Mouse (Mus musculus) embryonic facial prominence, embryonic 11.5 days (tissue): ENCODE data around the gene Ifngr2. TPM values are rescaled to one million over a fixed set of nuclear protein-coding genes. Genes with fewer than 3 reads are reported as not detected.

Experiments used
- ATAC-seq: fragments of 200-750 bp; cut with Nextera tagmentation; replicated peaks from 2 replicates; pipeline ENCODE4 v1.8.0; 2017; ENCODE audit warnings: low read depth; ENCODE audit not compliant: insufficient number of reproducible peaks, low FRiP score, low TSS enrichment
- DNase-seq: peaks from one replicate; pipeline ENCODE4 v3.0.0-alpha.2; 2015; ENCODE audit warnings: low spot score
- H3K27ac ChIP-seq: fragments of 300-500 bp; sonication (generic); replicated peaks from 2 replicates; pipeline ENCODE4 v1.5.1; 2014; ENCODE audit warnings: mild to moderate bottlenecking, low read depth, low read length, control low read depth
- H3K27me3 ChIP-seq: fragments of 300-500 bp; sonication (generic); 2 replicates; pipeline ENCODE4 v1.6.1; 2014; ENCODE audit warnings: mild to moderate bottlenecking, low read length, moderate library complexity, mixed read lengths; ENCODE audit not compliant: control insufficient read depth, insufficient read depth
- H3K36me3 ChIP-seq: fragments of 300-500 bp; sonication (generic); replicated peaks from 2 replicates; pipeline ENCODE4 v1.6.1; 2014; ENCODE audit warnings: low read depth, mild to moderate bottlenecking, low read length, moderate library complexity, mixed read lengths; ENCODE audit not compliant: control insufficient read depth, insufficient read depth
- H3K4me1 ChIP-seq: fragments of 300-500 bp; sonication (generic); 2 replicates; pipeline ENCODE4 v1.6.1; 2014; ENCODE audit warnings: low read length, mixed read lengths; ENCODE audit not compliant: control insufficient read depth, insufficient read depth
- H3K4me2 ChIP-seq: fragments of 300-500 bp; sonication (generic); 2 replicates; pipeline ENCODE4 v1.6.1; 2014; ENCODE audit warnings: low read depth, mild to moderate bottlenecking, control low read depth, low read length, moderate library complexity
- H3K4me3 ChIP-seq: fragments of 300-500 bp; sonication (generic); 2 replicates; pipeline ENCODE4 v1.5.1; 2014; ENCODE audit warnings: low read depth, low read length, control low read depth
- H3K9ac ChIP-seq: fragments of 300-500 bp; sonication (generic); replicated peaks from 2 replicates; pipeline ENCODE4 v1.6.1; 2014; ENCODE audit warnings: mild to moderate bottlenecking, control low read depth, low read length
- H3K9me3 ChIP-seq: fragments of 300-500 bp; sonication (generic); replicated peaks from 2 replicates; pipeline ENCODE4 v1.6.1; 2016; ENCODE audit warnings: mild to moderate bottlenecking, low read length, inconsistent platforms, mixed read lengths; ENCODE audit not compliant: control insufficient read depth
- WGBS: fragments of 180-500 bp; shearing (Covaris S2); extraction: QIAGEN DNeasy Blood & Tissue Kit; methylation state at CpG from one replicate; pipeline ENCODE4 v1.1.7; 2014; 5-methylcytosine and 5-hydroxymethylcytosine counted together
- polyA plus RNA-seq: library from polyadenylated mRNA; unstranded; fragments of >200 nt; fragmentation: Nextera tagmentation; extraction: Ambion mirVana; gene quantifications from 2 replicates; pipeline ENCODE4 v1.2.1, GENCODE M21; 2014

The Ifngr2 gene
- polyA plus RNA-seq, 1 experiment from 2014 or later, result 41.4 TPM

DNA sequence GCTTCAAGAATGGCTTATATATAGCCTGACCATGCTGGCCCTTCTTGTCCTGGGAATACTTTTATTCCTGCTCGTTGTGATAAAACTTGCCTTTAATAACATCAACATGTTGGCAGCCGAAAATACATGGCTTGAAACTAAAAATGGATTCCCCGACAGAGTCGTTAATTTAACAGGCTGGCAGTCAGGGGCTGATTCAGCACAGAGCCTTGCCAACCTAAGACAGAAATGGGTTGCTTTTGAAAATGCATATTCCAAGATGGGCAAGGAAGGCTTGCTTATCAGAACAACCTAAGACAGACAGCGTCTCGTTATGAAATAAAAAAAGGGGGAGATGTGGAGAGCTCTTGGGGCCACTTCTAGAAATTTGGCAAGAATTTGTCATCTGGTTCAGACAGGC lies 15.0 kb upstream of the Ifngr2 start:
- H3K4me2 ChIP-seq, result no peak overlapping the region
- H3K36me3 ChIP-seq, result no peaks in the 10 kb centered on the region
- WGBS, result 86% methylated on average over 6 of the region's 6 CpGs
- DNase-seq (no peak), ATAC-seq (no peak)
- no peak overlapping the region for H3K9ac ChIP-seq
- no peaks in the 10 kb centered on the region for H3K9me3 ChIP-seq
- no peak overlapping the region for H3K27ac ChIP-seq
- H3K4me3 ChIP-seq, result no peak overlapping the region
- H3K27me3 ChIP-seq, result no peaks in the 10 kb centered on the region
- no peaks in the 10 kb centered on the region for H3K4me1 ChIP-seq

GRCm38 (mm10) chr16:91532429-91532828 lies 14.4 kb upstream of the Ifngr2 start:
- Histone ChIP-seq H3K27me3 (no peaks in the 10 kb centered on the region), H3K4me3 (no peak overlapping the region), H3K27ac (no peak overlapping the region), H3K9ac (no peak overlapping the region), H3K4me1 (no peaks in the 10 kb centered on the region), H3K4me2 (no peak overlapping the region), H3K9me3 (no peaks in the 10 kb centered on the region), H3K36me3 (no peaks in the 10 kb centered on the region)
- ATAC-seq, result no peak
- no peak for DNase-seq
- 59% methylated on average over 2 of the region's 2 CpGs for WGBS

DNA sequence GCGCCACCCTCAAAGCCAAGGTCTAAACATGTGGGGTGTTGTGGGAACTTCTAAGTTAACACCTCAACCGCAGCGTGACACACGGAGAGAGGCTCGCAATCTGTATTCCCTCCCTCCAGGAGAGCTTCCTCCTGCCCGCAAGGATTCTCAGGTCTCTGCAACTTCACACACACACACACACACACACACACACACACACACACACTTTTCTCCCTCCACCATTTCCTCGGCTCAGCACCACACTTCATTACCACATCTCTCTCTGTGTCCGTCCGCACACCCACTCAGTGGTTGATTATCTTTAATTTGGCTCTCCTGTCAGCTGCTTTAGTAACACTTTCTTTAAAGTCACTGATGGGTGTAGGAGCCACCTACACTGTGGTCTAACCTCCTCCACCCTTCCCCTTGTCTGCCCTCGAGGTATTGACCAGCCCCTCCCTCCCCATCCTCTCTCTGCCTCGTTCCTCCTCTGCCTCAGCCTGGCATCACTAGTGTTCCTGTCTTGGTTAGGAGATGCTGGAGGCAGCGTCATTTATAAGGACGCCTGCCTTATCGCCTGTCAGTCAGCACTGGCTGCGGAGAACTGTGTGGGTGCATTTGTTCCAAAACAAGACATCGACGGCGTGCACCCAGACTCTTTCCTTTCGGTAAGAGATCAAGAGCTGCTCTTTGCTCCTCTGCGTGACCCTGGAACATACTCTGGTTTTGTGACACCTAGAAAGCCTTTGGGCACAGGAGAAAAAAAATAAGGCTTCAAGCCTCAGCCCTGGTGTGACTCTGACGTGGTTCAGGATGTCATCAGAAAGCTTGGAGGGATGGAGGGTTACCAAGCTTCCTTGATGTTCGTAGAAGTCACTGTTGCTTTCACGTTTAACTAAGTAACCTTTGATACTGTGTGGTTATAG lies 13.5 kb upstream of the Ifngr2 start:
- Histone ChIP-seq H3K9me3 (no peaks in the 10 kb centered on the region), H3K4me1 (no peaks in the 10 kb centered on the region), H3K27ac (no peak overlapping the region), H3K27me3 (no peaks in the 10 kb centered on the region), H3K36me3 (no peaks in the 10 kb centered on the region), H3K4me2 (no peak overlapping the region), H3K9ac (no peak overlapping the region), H3K4me3 (no peak overlapping the region)
- DNase-seq (no peak), ATAC-seq (no peak)
- 72% methylated on average over 23 of the region's 23 CpGs for WGBS

DNA sequence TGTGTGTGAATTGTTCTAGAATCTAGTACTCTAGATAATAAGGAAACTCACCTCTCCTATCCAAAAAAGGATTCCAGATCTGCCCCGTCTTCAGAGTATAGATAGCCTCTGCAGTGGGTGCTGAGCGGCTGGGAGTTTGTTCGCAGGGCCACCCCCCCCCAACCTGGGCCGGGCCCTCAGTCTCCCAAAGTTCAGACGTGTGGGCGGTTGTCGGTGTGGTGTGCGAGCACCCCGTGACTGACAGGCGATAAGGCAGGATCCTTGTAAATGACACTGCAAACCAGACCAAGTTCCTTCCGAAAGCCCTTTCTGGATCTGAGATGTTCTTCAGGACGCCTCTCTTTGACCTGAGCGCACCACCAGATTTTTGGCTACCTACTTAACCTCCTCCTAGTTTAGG lies 12.4 kb upstream of the Ifngr2 start:
- H3K36me3 ChIP-seq, result no peaks in the 10 kb centered on the region
- H3K4me2 ChIP-seq, result no peak overlapping the region
- H3K9me3 ChIP-seq, result no peaks in the 10 kb centered on the region
- ATAC-seq, result 0 out of 2 replicates have a peak, but pooled peaks have one; percentile 79
- H3K27me3 ChIP-seq, result no peaks in the 10 kb centered on the region
- 51% methylated on average over 13 of the region's 13 CpGs for WGBS
- no peak overlapping the region for H3K4me3 ChIP-seq
- H3K27ac ChIP-seq, result no peak overlapping the region
- no peak overlapping the region for H3K9ac ChIP-seq
- H3K4me1 ChIP-seq, result no peaks in the 10 kb centered on the region
- DNase-seq, result peak; percentile 95

- H3K9ac ChIP-seq, result no peak overlapping the region
- H3K27me3 ChIP-seq, result no peaks in the 10 kb centered on the region
- ATAC-seq (0 out of 2 replicates have a peak, but pooled peaks have one; percentile 34), DNase-seq (no peak)
- 81% methylated on average over 6 of the region's 6 CpGs for WGBS
- no peak overlapping the region for H3K4me3 ChIP-seq
- no peak overlapping the region for H3K4me2 ChIP-seq
- H3K27ac ChIP-seq, result no peak overlapping the region
- no peaks in the 10 kb centered on the region for H3K4me1 ChIP-seq
- H3K9me3 ChIP-seq, result no peaks in the 10 kb centered on the region
- H3K36me3 ChIP-seq, result no peaks in the 10 kb centered on the region
Measured at GRCm38 (mm10) chr16:91534888-91535287, 12.0 kb upstream of the Ifngr2 start.

DNA sequence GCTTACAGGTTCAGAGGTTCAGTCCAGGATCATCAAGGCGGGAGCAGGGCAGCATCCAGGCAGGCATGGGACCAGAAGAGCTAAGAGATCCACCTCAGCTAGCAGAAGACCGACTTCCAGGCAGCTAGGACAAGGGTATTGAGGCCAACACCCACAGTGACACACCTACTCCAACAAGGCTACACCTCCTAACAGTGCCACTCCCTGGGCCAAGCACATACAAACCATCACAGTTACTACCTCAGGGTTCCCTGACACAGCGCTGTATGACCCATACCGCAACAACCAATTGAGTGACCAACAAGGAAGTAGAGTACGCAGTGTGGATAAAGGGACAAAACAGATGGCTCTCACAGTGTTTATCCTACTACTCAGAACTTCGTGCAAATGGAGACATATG lies 10.5 kb upstream of the Ifngr2 start:
- Histone ChIP-seq H3K9ac (no peak overlapping the region), H3K4me1 (no peaks in the 10 kb centered on the region), H3K4me3 (no peak overlapping the region), H3K4me2 (no peak overlapping the region), H3K27ac (no peak overlapping the region), H3K36me3 (no peaks in the 10 kb centered on the region), H3K27me3 (no peaks in the 10 kb centered on the region), H3K9me3 (no peaks in the 10 kb centered on the region)
- WGBS, result 93% methylated on average over 6 of the region's 6 CpGs
- DNase-seq, result no peak
- ATAC-seq, result no peak

GRCm38 (mm10) chr16:91537065-91537464 lies 9.8 kb upstream of the Ifngr2 start:
- no peak overlapping the region for H3K4me3 ChIP-seq
- no peak overlapping the region for H3K9ac ChIP-seq
- DNase-seq (no peak), ATAC-seq (no peak)
- H3K9me3 ChIP-seq, result no peaks in the 10 kb centered on the region
- no peak overlapping the region for H3K4me2 ChIP-seq
- no peaks in the 10 kb centered on the region for H3K27me3 ChIP-seq
- WGBS, result 81% methylated on average over 3 of the region's 3 CpGs
- H3K36me3 ChIP-seq, result no peaks in the 10 kb centered on the region
- H3K27ac ChIP-seq, result no peak overlapping the region
- no peaks in the 10 kb centered on the region for H3K4me1 ChIP-seq

DNA sequence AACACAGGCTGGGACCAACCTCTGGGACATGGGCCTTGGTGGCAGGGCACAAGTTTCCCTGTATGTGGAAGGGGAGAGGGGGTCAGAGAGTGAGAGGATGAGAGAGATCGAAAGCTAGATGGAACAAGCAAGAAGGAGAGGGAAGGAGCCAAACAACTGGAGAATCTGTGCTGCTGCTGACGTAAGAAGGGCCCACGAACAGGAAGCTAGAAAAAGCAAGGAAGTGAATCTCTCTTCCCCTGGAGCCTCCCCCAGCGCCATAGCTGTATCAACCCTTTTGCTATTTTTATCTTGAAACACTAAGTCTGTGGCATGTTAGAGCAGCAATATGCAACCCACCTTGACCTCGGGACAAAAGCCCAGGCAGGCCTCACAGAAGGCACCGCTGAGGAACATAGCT lies 8.8 kb upstream of the Ifngr2 start:
- WGBS, result 78% methylated on average over 6 of the region's 6 CpGs
- ATAC-seq (no peak), DNase-seq (no peak)
- Histone ChIP-seq H3K9me3 (no peaks in the 10 kb centered on the region), H3K4me2 (no peak overlapping the region), H3K36me3 (no peaks in the 10 kb centered on the region), H3K9ac (no peak overlapping the region), H3K27me3 (no peaks in the 10 kb centered on the region), H3K4me3 (no peak overlapping the region), H3K27ac (no peak overlapping the region), H3K4me1 (no peaks in the 10 kb centered on the region)
